Mouse (Mus musculus) embryonic facial prominence, embryonic 15.5 days (tissue): ENCODE measurements at regions not wholly inside any gene's neighbourhood (a gene's known extent, or its start where the extent isn't known, plus 50 kb on each side); places are given as distances from the start of the nearest gene placed in this dataset.
"Not testable (repeated sequence)": the region's sequence is repeated elsewhere in the genome, so short reads cannot be mapped to it uniquely, and the experiment has no call there.

Experiments used
- ATAC-seq: fragments of 200-750 bp; cut with Nextera tagmentation; 2 replicates; pipeline ENCODE4 v1.8.0; 2017; ENCODE audit warnings: low read depth, moderate TSS enrichment; ENCODE audit not compliant: insufficient number of reproducible peaks, low FRiP score, low TSS enrichment
- H3K27ac ChIP-seq: fragments of 300-500 bp; sonication (generic); replicated peaks from 2 replicates; pipeline ENCODE4 v1.5.1; 2015; ENCODE audit warnings: mild to moderate bottlenecking, inconsistent platforms
- H3K27me3 ChIP-seq: fragments of 300-500 bp; sonication (generic); 2 replicates; pipeline ENCODE4 v1.6.1; 2015; ENCODE audit warnings: inconsistent platforms
- H3K36me3 ChIP-seq: fragments of 300-500 bp; sonication (generic); 2 replicates; pipeline ENCODE4 v1.6.1; 2015; ENCODE audit warnings: mild to moderate bottlenecking, inconsistent platforms
- H3K4me1 ChIP-seq: fragments of 300-500 bp; sonication (generic); 2 replicates; pipeline ENCODE4 v1.6.1; 2015; ENCODE audit warnings: inconsistent platforms
- H3K4me2 ChIP-seq: fragments of 300-500 bp; sonication (generic); replicated peaks from 2 replicates; pipeline ENCODE4 v1.6.1; 2015; ENCODE audit warnings: mild to moderate bottlenecking, inconsistent platforms
- H3K4me3 ChIP-seq: fragments of 300-500 bp; sonication (generic); replicated peaks from 2 replicates; pipeline ENCODE4 v1.5.1; 2015; ENCODE audit warnings: mild to moderate bottlenecking, inconsistent platforms
- H3K9ac ChIP-seq: fragments of 300-500 bp; sonication (generic); 2 replicates; pipeline ENCODE4 v1.6.1; 2015; ENCODE audit warnings: inconsistent platforms
- H3K9me3 ChIP-seq: fragments of 300-500 bp; sonication (generic); replicated peaks from 2 replicates; pipeline ENCODE4 v1.6.1; 2016; ENCODE audit warnings: inconsistent platforms
- WGBS: fragments of 180-500 bp; shearing (Covaris S2); methylation state at CpG from one replicate; pipeline ENCODE4 v1.1.7; 2015; 5-methylcytosine and 5-hydroxymethylcytosine counted together

GRCm38 (mm10) chr2:171587635-171588034, 455.6 kb downstream of the Cbln4 start:
- no peak overlapping the region for H3K4me2 ChIP-seq
- H3K9me3 ChIP-seq = no peaks in the 10 kb centered on the region
- H3K27ac ChIP-seq = no peak overlapping the region
- no peaks in the 10 kb centered on the region for H3K36me3 ChIP-seq
- H3K4me1 ChIP-seq = no peaks in the 10 kb centered on the region
- WGBS = 56% methylated on average over 9 of the region's 9 CpGs
- H3K27me3 ChIP-seq = no peaks in the 10 kb centered on the region
- H3K4me3 ChIP-seq = no peak overlapping the region
- no peak overlapping the region for H3K9ac ChIP-seq
- no peak for ATAC-seq

- Histone ChIP-seq H3K27ac (no peak overlapping the region), H3K9me3 (no peaks in the 10 kb centered on the region), H3K4me2 (no peak overlapping the region), H3K9ac (no peak overlapping the region), H3K4me3 (no peak overlapping the region), H3K27me3 (no peaks in the 10 kb centered on the region), H3K36me3 (no peaks in the 10 kb centered on the region), H3K4me1 (no peaks in the 10 kb centered on the region)
- WGBS = 94% methylated on average over 4 of the region's 4 CpGs
- ATAC-seq = no peak
Observed at GRCm38 (mm10) chr2:171586853-171587220, 456.4 kb downstream of the Cbln4 start.

GRCm38 (mm10) chr2:171586217-171586852, 456.9 kb downstream of the Cbln4 start:
- Histone ChIP-seq H3K4me3 (no peak overlapping the region), H3K4me2 (no peak overlapping the region), H3K9me3 (no peaks in the 10 kb centered on the region), H3K27me3 (no peaks in the 10 kb centered on the region), H3K27ac (no peak overlapping the region), H3K36me3 (no peaks in the 10 kb centered on the region), H3K4me1 (no peaks in the 10 kb centered on the region), H3K9ac (no peak overlapping the region)
- WGBS = 71% methylated on average over 6 of the region's 6 CpGs
- no peak for ATAC-seq

GRCm38 (mm10) chr2:171574360-171574759, 468.9 kb downstream of the Cbln4 start:
- no peaks in the 10 kb centered on the region for H3K9me3 ChIP-seq

GRCm38 (mm10) chr2:171562656-171563055, 480.6 kb downstream of the Cbln4 start:
- H3K27me3 ChIP-seq = no peaks in the 10 kb centered on the region
- H3K4me3 ChIP-seq = no peak overlapping the region
- no peak for ATAC-seq
- no peak overlapping the region for H3K27ac ChIP-seq
- no peak overlapping the region for H3K4me2 ChIP-seq
- H3K9ac ChIP-seq = no peak overlapping the region
- H3K4me1 ChIP-seq = no peaks in the 10 kb centered on the region
- no peaks in the 10 kb centered on the region for H3K9me3 ChIP-seq
- H3K36me3 ChIP-seq = no peaks in the 10 kb centered on the region
- WGBS = 43% methylated on average over 5 of the region's 5 CpGs

More at GRCm38 (mm10) chr2:171574360-171574759, 468.9 kb downstream of the Cbln4 start:
- H3K4me1 ChIP-seq = no peaks in the 10 kb centered on the region
- no peaks in the 10 kb centered on the region for H3K27me3 ChIP-seq
- 71% methylated on average over 3 of the region's 3 CpGs for WGBS
- H3K9ac ChIP-seq = no peak overlapping the region
- no peaks in the 10 kb centered on the region for H3K36me3 ChIP-seq
- no peak for ATAC-seq
- H3K4me2 ChIP-seq = no peak overlapping the region
- no peak overlapping the region for H3K4me3 ChIP-seq
- no peak overlapping the region for H3K27ac ChIP-seq

- H3K4me3 ChIP-seq, H3K4me2 ChIP-seq, H3K9ac ChIP-seq, ATAC-seq, H3K27me3 ChIP-seq, H3K4me1 ChIP-seq, H3K27ac ChIP-seq, H3K36me3 ChIP-seq, H3K9me3 ChIP-seq: not testable (repeated sequence)
- WGBS = 87% methylated on average over 18 of the region's 18 CpGs
Observed at GRCm38 (mm10) chr2:171542768-171543167, 500.5 kb downstream of the Cbln4 start.

GRCm38 (mm10) chr2:171514876-171515275, 528.4 kb downstream of the Cbln4 start:
- Histone ChIP-seq H3K4me1 (no peaks in the 10 kb centered on the region), H3K9ac (no peak overlapping the region), H3K4me3 (no peak overlapping the region), H3K27ac (no peak overlapping the region), H3K36me3 (no peaks in the 10 kb centered on the region), H3K4me2 (no peak overlapping the region), H3K9me3 (no peaks in the 10 kb centered on the region), H3K27me3 (no peaks in the 10 kb centered on the region)
- ATAC-seq = no peak
- WGBS = 72% methylated on average over 5 of the region's 5 CpGs

GRCm38 (mm10) chr2:171496620-171497019, 546.6 kb downstream of the Cbln4 start:
- Histone ChIP-seq H3K4me1 (no peaks in the 10 kb centered on the region), H3K4me3 (no peak overlapping the region), H3K36me3 (no peaks in the 10 kb centered on the region), H3K9ac (no peak overlapping the region), H3K9me3 (no peaks in the 10 kb centered on the region), H3K4me2 (no peak overlapping the region), H3K27ac (no peak overlapping the region), H3K27me3 (no peaks in the 10 kb centered on the region)
- 66% methylated on average over 4 of the region's 4 CpGs for WGBS
- no peak for ATAC-seq

- Histone ChIP-seq H3K9me3 (no peaks in the 10 kb centered on the region), H3K4me2 (no peak overlapping the region), H3K4me1 (no peaks in the 10 kb centered on the region), H3K36me3 (no peaks in the 10 kb centered on the region), H3K9ac (no peak overlapping the region), H3K27me3 (no peaks in the 10 kb centered on the region), H3K27ac (no peak overlapping the region), H3K4me3 (no peak overlapping the region)
- no peak for ATAC-seq
- WGBS = 37% methylated on average over 12 of the region's 12 CpGs
Observed at GRCm38 (mm10) chr2:171493741-171494140, 549.5 kb downstream of the Cbln4 start.

GRCm38 (mm10) chr2:171487284-171487683, 556.0 kb downstream of the Cbln4 start:
- H3K9me3 ChIP-seq = no peaks in the 10 kb centered on the region
- no peaks in the 10 kb centered on the region for H3K4me1 ChIP-seq
- no peak overlapping the region for H3K27ac ChIP-seq
- no peak for ATAC-seq
- H3K36me3 ChIP-seq = no peaks in the 10 kb centered on the region
- H3K27me3 ChIP-seq = no peaks in the 10 kb centered on the region
- no peak overlapping the region for H3K4me3 ChIP-seq
- H3K4me2 ChIP-seq = no peak overlapping the region
- WGBS = 70% methylated on average over 2 of the region's 2 CpGs
- H3K9ac ChIP-seq = no peak overlapping the region

GRCm38 (mm10) chr2:171453241-171453640, 590.0 kb downstream of the Cbln4 start:
- Histone ChIP-seq H3K4me1 (no peaks in the 10 kb centered on the region), H3K4me3 (no peak overlapping the region), H3K9ac (no peak overlapping the region), H3K4me2 (no peak overlapping the region), H3K27ac (no peak overlapping the region), H3K9me3 (no peaks in the 10 kb centered on the region), H3K27me3 (no peaks in the 10 kb centered on the region), H3K36me3 (no peaks in the 10 kb centered on the region)
- ATAC-seq = no peak
- WGBS = 75% methylated on average over 9 of the region's 9 CpGs

- Histone ChIP-seq H3K27ac (no peak overlapping the region), H3K4me3 (no peak overlapping the region), H3K27me3 (no peaks in the 10 kb centered on the region), H3K9ac (no peak overlapping the region), H3K36me3 (no peaks in the 10 kb centered on the region), H3K4me1 (no peaks in the 10 kb centered on the region), H3K4me2 (no peak overlapping the region), H3K9me3 (no peaks in the 10 kb centered on the region)
- no peak for ATAC-seq
- 45% methylated on average over 2 of the region's 2 CpGs for WGBS
Observed at GRCm38 (mm10) chr2:171406057-171406456, 637.2 kb downstream of the Cbln4 start.
